16 mouse cellular contexts compared by ENCODE assay signal in genomic region chr19:37496759-37497158, GRCm38 (mm10). TPM values are rescaled to one million over a fixed set of nuclear protein-coding genes. Genes with fewer than 3 reads are reported as not detected.
DNase-seq lines count a peak whose midpoint lies in the region; ATAC-seq and TF ChIP-seq lines count a peak whose summit lies in the region.
"Had no signal": no experiment of that assay in that cellular context is flagged by ENCODE, and none has a peak within 500 bp of the region (broad histone marks: within the 10 kb centered on the region; RNA-seq: fewer than 3 reads in every experiment).

No protein-coding gene starts in this region.

- 86% methylated on average over 8 of the region's 8 CpGs for WGBS in intestine, postnatal 0 days
- 87% methylated on average over 8 of the region's 8 CpGs for WGBS in intestine, embryonic 15.5 days
- 88% methylated on average over 8 of the region's 8 CpGs for WGBS in lung, postnatal 0 days

- no peaks in the 10 kb centered on the region for H3K27me3 ChIP-seq in intestine, postnatal 0 days (replicated peaks; ENCODE audit: control insufficient read depth, insufficient read depth, low read length)
- H3K27me3 ChIP-seq in intestine, embryonic 15.5 days (replicated peaks), result no peaks in the 10 kb centered on the region
- H3K27me3 ChIP-seq in lung, postnatal 0 days (replicated peaks; ENCODE audit: insufficient read depth, low read length), result no peaks in the 10 kb centered on the region
- H3K27me3 ChIP-seq in Patski, result peaks cover 2% of the 10 kb centered on the region
- no peaks in the 10 kb centered on the region for H3K27me3 ChIP-seq in testis, adult 2 months (ENCODE audit: control insufficient read depth, insufficient read depth, low read length)
- H3K27me3 ChIP-seq: forebrain, embryonic 13.5 days; hindbrain, embryonic 15.5 days had no signal

- H3K9ac ChIP-seq in intestine, postnatal 0 days (ENCODE audit: low read depth, low read length), result no peak overlapping the region
- no peak overlapping the region for H3K9ac ChIP-seq in intestine, embryonic 15.5 days
- H3K9ac ChIP-seq in lung, postnatal 0 days (replicated peaks; ENCODE audit: low read depth), result no peak overlapping the region
- H3K9ac ChIP-seq: forebrain, embryonic 13.5 days; hindbrain, embryonic 15.5 days had no signal

- no peak for DNase-seq in lung, postnatal 0 days (ENCODE audit: low spot score)
- no peak for DNase-seq in lung, postnatal 25 days (ENCODE audit: low spot score)
- no peak for DNase-seq in Patski (ENCODE audit: low read depth, low spot score)
- DNase-seq in Muller cell, postnatal 12 days (ENCODE audit: inconsistent ontology term), result no peak
- no peak for DNase-seq in urinary bladder, adult 18-20 months (ENCODE audit: low spot score in 2 of 2)
- DNase-seq: adrenal gland, postnatal 10 days; cerebellum, adult 2 months; lung, postnatal 36 days; midbrain, embryonic 14.5 days; right cerebral cortex, postnatal 14 days; thymus, adult 2 months had no signal

- TF ChIP-seq POLR2A in testis, adult 2 months (IDR thresholded peaks at IDR 0.05; ENCODE audit: control insufficient read depth, low read depth, low read length), result no peak

- H3K4me2 ChIP-seq in intestine, postnatal 0 days (replicated peaks; ENCODE audit: low read depth), result no peak overlapping the region
- H3K4me2 ChIP-seq in intestine, embryonic 15.5 days (replicated peaks), result no peak overlapping the region
- no peak overlapping the region for H3K4me2 ChIP-seq in lung, postnatal 0 days (replicated peaks; ENCODE audit: low read depth, low read length)
- H3K4me2 ChIP-seq: forebrain, embryonic 13.5 days; hindbrain, embryonic 15.5 days had no signal

- CTCF ChIA-PET in Patski (lab: Charles Lee), result no interaction called here

- H3K9me3 ChIP-seq in intestine, postnatal 0 days (ENCODE audit: control insufficient read depth), result no peaks in the 10 kb centered on the region
- H3K9me3 ChIP-seq in intestine, embryonic 15.5 days, result no peaks in the 10 kb centered on the region
- no peaks in the 10 kb centered on the region for H3K9me3 ChIP-seq in lung, postnatal 0 days (ENCODE audit: low read length)
- H3K9me3 ChIP-seq: forebrain, embryonic 13.5 days; hindbrain, embryonic 15.5 days had no signal

- in situ Hi-C loops in Patski (cut with MboI; ENCODE audit: low pct_unique_long_range_greater_than_20kb), result no loop called here

- no peak for TF ChIP-seq EP300 in lung, postnatal 0 days (IDR thresholded peaks at IDR 0.05)

- TF ChIP-seq CTCF in intestine, postnatal 0 days (IDR thresholded peaks at IDR 0.05; ENCODE audit: low read depth), result 0 out of 2 replicates have a peak, but pooled peaks have one; percentile 23
- TF ChIP-seq CTCF in lung, postnatal 0 days (IDR thresholded peaks at IDR 0.05), result peak; percentile 18; the same call in 1 of the 2 replicates
- peak; percentile 31 for TF ChIP-seq CTCF in Patski (IDR thresholded peaks at IDR 0.05)
- TF ChIP-seq CTCF in testis, adult 2 months (IDR thresholded peaks at IDR 0.05; ENCODE audit: control insufficient read depth, insufficient read depth, insufficient replicate concordance, low read depth, low read length), result peak; percentile 63; the same call in 1 of the 2 replicates

- H3K27ac ChIP-seq in intestine, postnatal 0 days (ENCODE audit: low read depth, low read length), result no peak overlapping the region
- H3K27ac ChIP-seq in intestine, embryonic 15.5 days, result no peak overlapping the region
- H3K27ac ChIP-seq in lung, postnatal 0 days (ENCODE audit: low read length), result no peak overlapping the region
- H3K27ac ChIP-seq in testis, adult 2 months (ENCODE audit: control insufficient read depth, insufficient read depth, low read depth, low read length), result no peak overlapping the region
- H3K27ac ChIP-seq: forebrain, embryonic 13.5 days; hindbrain, embryonic 15.5 days had no signal

- H3K4me1 ChIP-seq in intestine, postnatal 0 days (replicated peaks; ENCODE audit: control insufficient read depth, insufficient read depth, low read length), result no peaks in the 10 kb centered on the region
- 0 out of 2 replicates have a peak, but pooled peaks cover 2% of the 10 kb centered on the region for H3K4me1 ChIP-seq in intestine, embryonic 15.5 days (replicated peaks)
- no peaks in the 10 kb centered on the region; the same call in 1 of the 2 replicates for H3K4me1 ChIP-seq in lung, postnatal 0 days (ENCODE audit: insufficient read depth, low read depth, low read length)
- no peaks in the 10 kb centered on the region for H3K4me1 ChIP-seq in testis, adult 2 months (ENCODE audit: control insufficient read depth, insufficient read depth, low read length)
- H3K4me1 ChIP-seq: forebrain, embryonic 13.5 days; hindbrain, embryonic 15.5 days had no signal

- H3K4me3 ChIP-seq in intestine, postnatal 0 days (ENCODE audit: low read depth, low read length), result no peak overlapping the region
- H3K4me3 ChIP-seq in intestine, embryonic 15.5 days (replicated peaks), result no peak overlapping the region
- no peak overlapping the region for H3K4me3 ChIP-seq in lung, postnatal 0 days (ENCODE audit: low read depth, low read length)
- H3K4me3 ChIP-seq in testis, adult 2 months (ENCODE audit: control insufficient read depth, low read depth, low read length), result no peak overlapping the region; the same call in 1 of the 2 replicates
- H3K4me3 ChIP-seq: forebrain, embryonic 13.5 days; hindbrain, embryonic 15.5 days had no signal

- ATAC-seq in intestine, postnatal 0 days, result no peak
- ATAC-seq in intestine, embryonic 15.5 days, result no peak
- ATAC-seq in lung, postnatal 0 days, result no peak
- ATAC-seq in Patski, result no peak
- ATAC-seq: forebrain, embryonic 13.5 days had no signal

- POLR2A ChIA-PET in Patski (lab: Charles Lee), result interaction anchor here (0.5 to 1.2 kb wide), 2 partner anchors 11 to 13 kb away, joined by 3 to 7 read pairs; no protein-coding TSS in a partner anchor

- no peaks in the 10 kb centered on the region for H3K36me3 ChIP-seq in intestine, postnatal 0 days (ENCODE audit: control insufficient read depth, insufficient read depth)
- no peaks in the 10 kb centered on the region for H3K36me3 ChIP-seq in intestine, embryonic 15.5 days
- no peaks in the 10 kb centered on the region for H3K36me3 ChIP-seq in lung, postnatal 0 days (ENCODE audit: insufficient read depth, low read length)
- H3K36me3 ChIP-seq in testis, adult 2 months (ENCODE audit: control insufficient read depth, insufficient read depth, low read length), result no peaks in the 10 kb centered on the region
- H3K36me3 ChIP-seq: hindbrain, embryonic 15.5 days had no signal

RNA-seq across cellular contexts. Expression of gene Exoc6, which starts 53.5 kb away (rescaled TPM):
- 23.3 and 24.6 TPM in 2 replicates for polyA plus RNA-seq in intestine, postnatal 0 days (2015; fragmentation: Nextera tagmentation; extraction: Ambion mirVana)
- polyA plus RNA-seq in intestine, embryonic 15.5 days (2015; fragmentation: Nextera tagmentation; extraction: Ambion mirVana), result 17.8 and 18.9 TPM in 2 replicates
- 11.3 and 11.9 TPM in 2 replicates for polyA plus RNA-seq in lung, postnatal 0 days (2015; fragmentation: Nextera tagmentation; extraction: Ambion mirVana)
- 56.2 TPM for polyA plus RNA-seq in Patski (2021)
- polyA plus RNA-seq in testis, adult 2 months (2012; rRNA removed), result 2.4 and 3.3 TPM in 2 replicates
